Mouse (Mus musculus) bone marrow, adult 2 months (tissue): ENCODE results near the gene Htr1d.

Source experiments
- CTCF ChIP-seq: fragments of 200-500 bp; IDR thresholded peaks from 2 replicates; pipeline ENCODE4 v1.5.1; 2011; ENCODE audit warnings: low read length, control low read depth; ENCODE audit not compliant: control insufficient read depth, insufficient read depth
- POLR2A ChIP-seq: fragments of 200-500 bp; IDR thresholded peaks from 2 replicates; pipeline ENCODE4 v1.6.1; 2011; ENCODE audit warnings: low read depth, mild to moderate bottlenecking, control low read depth, low read length, borderline replicate concordance; ENCODE audit not compliant: control insufficient read depth

DNA sequence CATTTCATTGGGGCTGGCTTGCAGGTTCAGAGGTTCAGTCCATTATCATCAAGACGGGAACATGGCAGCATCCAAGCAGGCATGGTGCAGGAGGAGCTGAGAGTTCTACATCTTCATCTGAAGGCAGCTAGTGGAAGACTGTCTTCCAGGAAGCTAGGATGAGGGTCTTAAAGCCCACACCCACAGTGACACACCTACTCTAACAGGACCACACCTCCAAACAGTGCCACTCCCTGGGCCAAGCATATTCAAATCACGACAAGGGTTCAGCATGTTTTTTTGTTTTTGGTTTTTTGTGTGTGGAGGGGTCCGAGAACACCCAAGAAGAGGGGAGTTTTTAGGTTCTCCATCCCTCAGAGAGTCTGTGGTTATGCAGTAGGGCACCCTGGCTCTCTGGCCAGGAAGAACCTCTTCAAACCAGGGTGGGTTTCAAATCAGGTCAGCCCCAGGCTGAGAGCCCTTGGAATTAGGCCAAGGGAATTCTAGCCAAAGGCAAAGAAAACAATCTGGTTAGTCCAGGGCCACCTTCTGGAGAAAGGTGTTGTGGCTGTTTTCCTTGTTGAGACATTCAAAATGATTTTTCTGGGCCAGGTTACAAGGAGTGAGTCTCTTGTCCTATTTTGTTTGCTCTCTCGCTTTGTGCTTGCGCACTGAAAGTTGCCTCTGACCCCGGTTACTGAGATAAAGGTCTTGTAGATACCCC, 33.3 kb downstream of the Htr1d start:
- TF ChIP-seq CTCF (no peak), POLR2A (no peak)
